ENCODE assay signal across 9 mouse cellular contexts in the genomic region with DNA sequence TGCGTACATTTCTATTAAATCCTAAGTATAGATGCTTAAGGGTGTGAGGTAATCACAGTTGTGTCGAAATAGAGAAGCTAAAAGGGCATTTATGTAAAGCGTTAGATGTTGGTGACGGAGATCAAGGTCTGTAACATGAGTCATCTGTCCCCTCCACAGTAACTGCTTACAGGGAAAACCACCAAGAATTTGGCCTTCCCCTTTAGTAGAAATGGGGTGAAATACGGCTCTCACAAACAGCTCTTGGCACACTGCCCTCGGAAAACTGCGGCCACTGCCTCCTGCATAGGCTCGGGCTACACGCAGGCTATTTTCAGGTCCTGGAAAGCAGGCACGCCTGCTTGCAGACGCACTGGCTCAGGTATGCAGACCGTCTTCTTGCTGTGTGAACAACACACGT. TPM values are rescaled to one million over a fixed set of nuclear protein-coding genes. Genes with fewer than 3 reads are reported as not detected.
DNase-seq lines count a peak whose midpoint lies in the region; ATAC-seq lines count a peak whose summit lies in the region.
"Had no signal": no experiment of that assay in that cellular context is flagged by ENCODE, and none has a peak within 500 bp of the region (broad histone marks: within the 10 kb centered on the region; RNA-seq: fewer than 3 reads in every experiment).

No protein-coding gene starts in this region.

- no peak overlapping the region for H3K9ac ChIP-seq in liver, embryonic 11.5 days (ENCODE audit: low read depth, low read length)
- H3K9ac ChIP-seq in heart, embryonic 11.5 days (ENCODE audit: low read depth, low read length) = no peak overlapping the region
- H3K9ac ChIP-seq: neural tube, embryonic 12.5 days had no signal

- peaks cover 20% of the 10 kb centered on the region for H3K4me1 ChIP-seq in liver, embryonic 11.5 days (replicated peaks; ENCODE audit: control insufficient read depth, insufficient read depth, low read length)
- H3K4me1 ChIP-seq in heart, embryonic 11.5 days (ENCODE audit: control insufficient read depth, insufficient read depth, low read length) = peaks cover 14% of the 10 kb centered on the region

- H3K4me2 ChIP-seq in liver, embryonic 11.5 days = no peak overlapping the region
- peak overlapping the region; percentile 32 for H3K4me2 ChIP-seq in heart, embryonic 11.5 days
- H3K4me2 ChIP-seq: neural tube, embryonic 12.5 days had no signal

- DNase-seq in liver = peak; percentile 45
- no peak for DNase-seq in liver, embryonic 11.5 days (ENCODE audit: low spot score)
- DNase-seq in cerebellum, adult 18-20 months = peak; percentile 23 to 49
- peak; percentile 56 to 78 for DNase-seq in kidney, postnatal 36 days
- DNase-seq in ovary, adult 18-20 months (ENCODE audit: low spot score) = peak; percentile 79
- no peak for DNase-seq in c-Kit-positive CD71-positive TER-119-positive erythroid progenitor cells, embryonic 14.5 days (ENCODE audit: low spot score)
- no peak for DNase-seq in right cerebral cortex, adult 2 months (ENCODE audit: low spot score in 2 of 2)

- 64% methylated on average over 13 of the region's 13 CpGs for WGBS in liver, embryonic 11.5 days
- 51% methylated on average over 13 of the region's 13 CpGs for WGBS in heart, embryonic 11.5 days (ENCODE audit: insufficient replicate concordance)

- no peak overlapping the region for H3K27ac ChIP-seq in liver, embryonic 11.5 days (ENCODE audit: low read depth, low read length)
- H3K27ac ChIP-seq in heart, embryonic 11.5 days (ENCODE audit: low read depth, low read length) = no peak overlapping the region
- H3K27ac ChIP-seq: neural tube, embryonic 12.5 days had no signal

- no peaks in the 10 kb centered on the region for H3K36me3 ChIP-seq in liver, embryonic 11.5 days (ENCODE audit: control insufficient read depth, insufficient read depth, low read length)
- no peaks in the 10 kb centered on the region for H3K36me3 ChIP-seq in heart, embryonic 11.5 days (ENCODE audit: control insufficient read depth, insufficient read depth, low read length)
- H3K36me3 ChIP-seq: neural tube, embryonic 12.5 days had no signal

- H3K27me3 ChIP-seq in liver, embryonic 11.5 days (replicated peaks; ENCODE audit: control insufficient read depth, insufficient read depth, low read length) = no peaks in the 10 kb centered on the region
- H3K27me3 ChIP-seq in heart, embryonic 11.5 days (ENCODE audit: control insufficient read depth, insufficient read depth, low read length) = no peaks in the 10 kb centered on the region
- H3K27me3 ChIP-seq: neural tube, embryonic 12.5 days had no signal

- H3K4me3 ChIP-seq in liver, embryonic 11.5 days (ENCODE audit: low read depth, low read length) = no peak overlapping the region
- H3K4me3 ChIP-seq in heart, embryonic 11.5 days (ENCODE audit: low read depth, low read length) = no peak overlapping the region
- H3K4me3 ChIP-seq: neural tube, embryonic 12.5 days had no signal

- no peak for ATAC-seq in liver, embryonic 11.5 days (replicated peaks; ENCODE audit: low FRiP score)
- ATAC-seq in heart, embryonic 11.5 days (replicated peaks; ENCODE audit: insufficient number of reproducible peaks, low FRiP score, low TSS enrichment) = no peak

- H3K9me3 ChIP-seq in liver, embryonic 11.5 days (ENCODE audit: control insufficient read depth, low read length) = no peaks in the 10 kb centered on the region
- H3K9me3 ChIP-seq in heart, embryonic 11.5 days (replicated peaks; ENCODE audit: control insufficient read depth, low read length) = no peaks in the 10 kb centered on the region
- H3K9me3 ChIP-seq: neural tube, embryonic 12.5 days had no signal

RNA-seq across cellular contexts. Expression of a gene that starts 34.1 kb away (rescaled TPM):
- polyA plus RNA-seq in liver, embryonic 11.5 days (2014; fragmentation: Nextera tagmentation; extraction: Ambion mirVana) = 14.8 and 15.8 TPM in 2 replicates
- 292 and 312 TPM in 2 replicates for polyA plus RNA-seq in heart, embryonic 11.5 days (2014; fragmentation: Nextera tagmentation; extraction: Ambion mirVana)

RNA-seq across cellular contexts. Expression of a gene that starts 36.8 kb away (rescaled TPM):
- polyA plus RNA-seq in liver, embryonic 11.5 days (2014; fragmentation: Nextera tagmentation; extraction: Ambion mirVana) = 0.79 and 1.4 TPM in 2 replicates
- polyA plus RNA-seq in heart, embryonic 11.5 days (2014; fragmentation: Nextera tagmentation; extraction: Ambion mirVana) = 0.25 and 0.43 TPM in 2 replicates

RNA-seq across cellular contexts. Expression of a gene that starts 49.3 kb away (rescaled TPM):
- not detected in 2 replicates for polyA plus RNA-seq in liver, embryonic 11.5 days (2014; fragmentation: Nextera tagmentation; extraction: Ambion mirVana)
- polyA plus RNA-seq in heart, embryonic 11.5 days (2014; fragmentation: Nextera tagmentation; extraction: Ambion mirVana) = 2.4 and 3.4 TPM in 2 replicates
- polyA plus RNA-seq: neural tube, embryonic 12.5 days had no signal

RNA-seq across cellular contexts. Expression of a gene that starts 49.4 kb away (rescaled TPM):
- 441 and 497 TPM in 2 replicates for polyA plus RNA-seq in liver, embryonic 11.5 days (2014; fragmentation: Nextera tagmentation; extraction: Ambion mirVana)
- 289 and 314 TPM in 2 replicates for polyA plus RNA-seq in heart, embryonic 11.5 days (2014; fragmentation: Nextera tagmentation; extraction: Ambion mirVana)

RNA-seq across cellular contexts. Expression of a gene that starts 54.2 kb away (rescaled TPM):
- polyA plus RNA-seq in liver, embryonic 11.5 days (2014; fragmentation: Nextera tagmentation; extraction: Ambion mirVana) = 0.05 TPM in 1 of 2 replicates, not detected in the other
- 0.21 TPM in 1 of 2 replicates, not detected in the other for polyA plus RNA-seq in heart, embryonic 11.5 days (2014; fragmentation: Nextera tagmentation; extraction: Ambion mirVana)

Comparison
In these comparisons a context has a peak if more than half of its experiments do, and no peak if none do; other contexts are left out.
1. DNase-seq: peak in liver (single experiment), cerebellum, adult 18-20 months (2 of 2), kidney, postnatal 36 days (2 of 2) and ovary, adult 18-20 months (single experiment); none in liver, embryonic 11.5 days (single experiment), c-Kit-positive CD71-positive TER-119-positive erythroid progenitor cells, embryonic 14.5 days (single experiment) and right cerebral cortex, adult 2 months (0 of 2).
2. RNA of a gene that starts 34.1 kb away (polyA plus RNA-seq): 292 to 312 TPM in heart, embryonic 11.5 days; 14.8 to 15.8 TPM in liver, embryonic 11.5 days; every median in the first group is over 10 times any median in the second.